Mouse (Mus musculus) midbrain, embryonic 11.5 days (tissue): ENCODE data around the gene Plpp1. TPM values are rescaled to one million over a fixed set of nuclear protein-coding genes. Genes with fewer than 3 reads are reported as not detected.
A peak's percentile ranks its signal among the peaks of the same experiment; 100 is the strongest.

Experiments used
- ATAC-seq: fragments of 200-750 bp; cut with Nextera tagmentation; 2 replicates; pipeline ENCODE4 v1.8.0; 2017; ENCODE audit warnings: moderate TSS enrichment, moderate library complexity; ENCODE audit not compliant: low FRiP score
- DNase-seq: peaks from one replicate; pipeline ENCODE4 v3.0.0; 2015; ENCODE audit warnings: low spot score; ENCODE audit errors: missing footprints
- H3K27ac ChIP-seq: fragments of 300-500 bp; sonication (generic); 2 replicates; pipeline ENCODE4 v1.5.1; 2014; ENCODE audit warnings: low read depth, low read length
- H3K27me3 ChIP-seq: fragments of 300-500 bp; sonication (generic); 2 replicates; pipeline ENCODE4 v1.6.1; 2014; ENCODE audit warnings: mild to moderate bottlenecking, low read length, moderate library complexity, mixed read lengths; ENCODE audit not compliant: control insufficient read depth, insufficient read depth
- H3K36me3 ChIP-seq: fragments of 300-500 bp; sonication (generic); 2 replicates; pipeline ENCODE4 v1.6.1; 2014; ENCODE audit warnings: mild to moderate bottlenecking, low read length, moderate library complexity, mixed read lengths; ENCODE audit not compliant: control insufficient read depth, insufficient read depth
- H3K4me1 ChIP-seq: fragments of 300-500 bp; sonication (generic); 2 replicates; pipeline ENCODE4 v1.6.1; 2014; ENCODE audit warnings: low read length; ENCODE audit not compliant: control insufficient read depth, insufficient read depth
- H3K4me2 ChIP-seq: fragments of 300-500 bp; sonication (generic); 2 replicates; pipeline ENCODE4 v1.6.1; 2014; ENCODE audit warnings: mild to moderate bottlenecking, moderate library complexity
- H3K4me3 ChIP-seq: fragments of 300-500 bp; sonication (generic); 2 replicates; pipeline ENCODE4 v1.5.1; 2014; ENCODE audit warnings: low read depth, low read length
- H3K9ac ChIP-seq: fragments of 300-500 bp; sonication (generic); 2 replicates; pipeline ENCODE4 v1.6.1; 2014; ENCODE audit warnings: low read length
- H3K9me3 ChIP-seq: fragments of 300-500 bp; sonication (generic); 2 replicates; pipeline ENCODE4 v1.6.1; 2016; ENCODE audit warnings: low read length; ENCODE audit not compliant: control insufficient read depth
- WGBS: fragments of 180-500 bp; shearing (Covaris S2); extraction: QIAGEN DNeasy Blood & Tissue Kit; methylation state at CpG from one replicate; pipeline ENCODE4 v1.1.7; 2014; 5-methylcytosine and 5-hydroxymethylcytosine counted together
- polyA plus RNA-seq: library from polyadenylated mRNA; unstranded; fragments of >200 nt; fragmentation: Nextera tagmentation; extraction: Ambion mirVana; gene quantifications from 2 replicates; pipeline ENCODE4 v1.2.1, GENCODE M21; 2014

Gene Plpp1
- polyA plus RNA-seq, 1 experiment from 2014 or later = 19.1 TPM

DNA sequence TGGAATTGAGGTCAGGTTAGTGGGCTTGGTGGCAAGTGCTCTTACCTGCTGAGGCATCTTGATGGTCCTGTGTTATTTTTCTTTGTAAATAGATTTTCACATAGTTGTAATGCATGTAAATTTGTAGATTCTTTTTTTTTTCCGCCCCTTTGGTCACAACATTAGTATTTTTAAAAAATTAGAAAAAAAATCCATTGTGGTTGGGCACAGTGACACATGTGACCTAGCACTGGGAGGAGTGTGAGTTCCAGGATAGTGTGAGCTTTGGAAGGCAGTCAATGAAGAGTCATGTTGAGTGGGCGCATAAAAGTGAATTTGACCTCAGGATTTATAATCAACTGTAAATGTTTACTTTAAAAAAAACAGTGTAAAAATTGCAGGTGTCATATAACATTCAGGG lies 59.8 kb downstream of the Plpp1 start:
- DNase-seq = no peak
- Histone ChIP-seq H3K4me2 (no peak overlapping the region), H3K4me1 (no peaks in the 10 kb centered on the region), H3K9me3 (no peaks in the 10 kb centered on the region), H3K4me3 (no peak overlapping the region), H3K9ac (no peak overlapping the region), H3K36me3 (peaks cover 3% of the 10 kb centered on the region; the same call in 1 of the 2 replicates), H3K27ac (no peak overlapping the region), H3K27me3 (no peaks in the 10 kb centered on the region)
- ATAC-seq = no peak
- whole genome bisulfite sequencing = 91% methylated on average over 2 of the region's 2 CpGs

DNA sequence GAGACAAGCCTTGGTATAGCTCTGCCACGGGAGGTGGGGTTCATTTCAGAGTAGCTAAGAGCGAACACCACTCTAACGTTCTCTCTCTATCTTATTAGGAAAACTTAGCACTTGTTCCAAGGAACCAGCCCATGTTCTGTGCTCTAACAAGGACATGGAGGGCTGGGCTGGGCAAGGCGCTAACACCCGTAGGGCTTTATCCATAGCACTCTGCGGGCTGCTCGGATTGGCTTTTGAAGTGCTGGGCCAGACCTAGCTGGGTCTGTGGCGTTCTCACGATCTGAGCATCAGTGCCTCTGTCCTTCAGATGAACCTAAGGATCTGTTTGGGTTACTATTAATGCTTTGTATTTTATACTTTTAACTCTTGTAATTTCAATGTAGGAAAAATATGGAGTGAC lies 60.3 kb downstream of the Plpp1 start:
- ATAC-seq = no peak
- H3K4me2 ChIP-seq = no peak overlapping the region
- H3K9ac ChIP-seq = no peak overlapping the region
- no peaks in the 10 kb centered on the region for H3K4me1 ChIP-seq
- H3K27ac ChIP-seq = no peak overlapping the region
- WGBS = 93% methylated on average over 9 of the region's 9 CpGs
- H3K9me3 ChIP-seq = no peaks in the 10 kb centered on the region
- no peaks in the 10 kb centered on the region for H3K27me3 ChIP-seq
- no peak overlapping the region for H3K4me3 ChIP-seq
- peak; percentile 78 for DNase-seq
- H3K36me3 ChIP-seq = peaks cover 3% of the 10 kb centered on the region; the same call in 1 of the 2 replicates

DNA sequence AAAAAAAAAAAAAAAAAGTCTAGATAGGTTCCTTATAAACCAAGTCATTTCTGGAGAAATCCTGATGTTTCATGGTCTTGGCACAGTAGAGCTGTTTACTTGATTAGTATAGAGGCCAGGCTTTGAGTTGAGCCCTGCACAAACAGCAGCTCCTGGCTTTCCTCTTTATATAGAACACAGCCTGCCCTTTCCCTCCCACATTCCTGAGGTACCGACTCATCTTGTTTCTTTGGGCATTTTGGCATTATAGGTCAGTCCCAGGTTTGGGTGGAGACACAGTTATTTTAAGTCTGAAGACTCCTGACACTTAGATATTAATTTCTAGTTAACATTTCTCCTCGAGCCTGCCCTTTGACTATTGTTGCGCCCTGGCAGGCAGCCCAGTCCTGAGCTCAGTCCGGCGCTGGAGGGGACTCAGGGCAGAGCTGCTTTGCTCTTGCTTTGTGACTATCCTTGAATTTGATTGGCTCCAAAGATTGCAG lies 61.3 kb downstream of the Plpp1 start:
- H3K27me3 ChIP-seq = no peaks in the 10 kb centered on the region
- DNase-seq = peak; percentile 33
- H3K36me3 ChIP-seq = peaks cover 6% of the 10 kb centered on the region; the same call in 1 of the 2 replicates
- ATAC-seq = no peak
- no peaks in the 10 kb centered on the region for H3K9me3 ChIP-seq
- H3K4me1 ChIP-seq = no peaks in the 10 kb centered on the region
- H3K4me3 ChIP-seq = no peak overlapping the region
- H3K27ac ChIP-seq = no peak overlapping the region
- WGBS = 66% methylated on average over 5 of the region's 5 CpGs
- H3K9ac ChIP-seq = no peak overlapping the region
- H3K4me2 ChIP-seq = no peak overlapping the region

DNA sequence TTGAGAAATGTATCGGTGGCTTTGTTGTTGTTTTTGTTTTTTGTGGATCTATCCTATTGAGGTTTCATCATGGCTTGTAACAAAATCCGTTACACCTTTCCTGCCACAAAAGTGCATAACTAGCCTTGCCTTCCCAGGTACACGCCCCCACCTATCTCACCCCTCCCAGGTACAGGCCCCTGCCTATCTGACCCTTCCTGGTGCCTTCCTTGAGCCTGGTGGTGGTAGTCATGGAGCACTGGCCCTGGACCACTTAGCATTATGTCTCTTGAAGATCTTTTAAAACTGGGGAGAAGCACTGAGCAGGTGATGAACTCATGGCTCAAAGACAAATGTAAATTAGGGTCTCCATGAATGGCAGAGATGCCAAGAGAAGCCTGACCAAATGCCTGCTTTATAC lies 61.8 kb downstream of the Plpp1 start:
- Histone ChIP-seq H3K27ac (no peak overlapping the region), H3K27me3 (no peaks in the 10 kb centered on the region), H3K4me2 (no peak overlapping the region), H3K4me3 (no peak overlapping the region), H3K4me1 (no peaks in the 10 kb centered on the region), H3K36me3 (peaks cover 7% of the 10 kb centered on the region), H3K9me3 (no peaks in the 10 kb centered on the region), H3K9ac (no peak overlapping the region)
- ATAC-seq = no peak
- 80% methylated on average over 3 of the region's 3 CpGs for WGBS
- DNase-seq = peak; percentile 66

DNA sequence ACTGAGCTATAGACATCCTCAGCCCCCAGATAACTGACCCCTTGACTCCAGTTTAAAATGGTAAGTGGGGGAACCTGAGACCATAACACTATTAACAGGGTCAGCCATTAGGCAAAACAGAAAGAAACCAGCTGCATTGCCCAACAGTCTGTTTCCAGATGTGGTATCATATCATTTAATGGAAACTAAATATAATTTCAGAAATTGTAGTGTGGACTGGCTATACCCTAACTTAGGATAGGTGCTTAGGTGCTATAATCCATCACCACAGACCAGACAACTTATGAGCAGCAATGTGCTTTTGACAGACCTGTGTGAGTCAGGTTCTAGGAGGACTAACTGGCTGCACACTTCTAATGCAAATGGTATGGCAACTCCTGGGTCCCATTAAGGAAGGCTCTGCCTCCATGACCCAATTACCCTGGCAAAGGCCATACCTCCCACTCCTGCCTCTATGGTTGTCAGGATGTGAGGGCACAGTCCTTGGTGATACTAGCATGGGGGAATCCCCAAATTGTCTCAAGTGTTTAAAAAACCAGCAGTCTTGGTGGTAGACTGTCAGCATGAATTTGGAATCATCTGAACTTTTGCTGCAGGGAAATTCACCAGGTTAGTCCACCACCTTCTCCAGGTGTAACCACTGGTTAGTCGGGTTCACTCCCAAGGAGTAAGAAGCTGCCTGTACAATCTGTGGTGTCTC lies 62.5 kb downstream of the Plpp1 start:
- peak; percentile 75 for DNase-seq
- WGBS = 86% methylated on average over 1 of the region's 1 CpGs
- H3K4me3 ChIP-seq = no peak overlapping the region
- H3K9ac ChIP-seq = no peak overlapping the region
- H3K9me3 ChIP-seq = no peaks in the 10 kb centered on the region
- no peaks in the 10 kb centered on the region for H3K27me3 ChIP-seq
- ATAC-seq = no peak
- no peaks in the 10 kb centered on the region for H3K4me1 ChIP-seq
- no peak overlapping the region for H3K4me2 ChIP-seq
- H3K27ac ChIP-seq = no peak overlapping the region
- H3K36me3 ChIP-seq = peaks cover 11% of the 10 kb centered on the region

DNA sequence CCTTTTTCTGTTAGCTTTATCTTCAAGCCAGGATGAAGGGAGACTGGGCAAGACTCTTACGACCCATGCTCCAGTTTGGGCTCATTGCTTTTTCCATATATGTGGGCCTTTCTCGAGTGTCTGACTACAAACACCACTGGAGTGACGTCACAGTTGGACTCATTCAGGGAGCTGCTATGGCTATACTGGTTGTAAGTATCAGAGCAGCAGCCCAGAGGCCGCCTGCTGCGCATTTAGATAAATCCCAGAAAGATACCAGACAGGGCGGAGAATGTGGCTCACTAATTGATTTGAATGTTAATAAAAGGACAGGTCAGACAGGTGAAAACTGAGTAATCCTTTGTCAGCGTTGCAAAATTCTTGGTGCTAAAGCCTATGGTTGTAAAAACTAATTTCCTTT lies 66.2 kb downstream of the Plpp1 start:
- H3K9ac ChIP-seq = no peak overlapping the region
- H3K4me2 ChIP-seq = no peak overlapping the region
- DNase-seq (no peak), ATAC-seq (no peak)
- no peaks in the 10 kb centered on the region for H3K27me3 ChIP-seq
- no peaks in the 10 kb centered on the region for H3K9me3 ChIP-seq
- H3K4me3 ChIP-seq = no peak overlapping the region
- peaks cover 32% of the 10 kb centered on the region for H3K36me3 ChIP-seq
- 90% methylated on average over 7 of the region's 7 CpGs for WGBS
- no peak overlapping the region for H3K27ac ChIP-seq
- H3K4me1 ChIP-seq = no peaks in the 10 kb centered on the region

DNA sequence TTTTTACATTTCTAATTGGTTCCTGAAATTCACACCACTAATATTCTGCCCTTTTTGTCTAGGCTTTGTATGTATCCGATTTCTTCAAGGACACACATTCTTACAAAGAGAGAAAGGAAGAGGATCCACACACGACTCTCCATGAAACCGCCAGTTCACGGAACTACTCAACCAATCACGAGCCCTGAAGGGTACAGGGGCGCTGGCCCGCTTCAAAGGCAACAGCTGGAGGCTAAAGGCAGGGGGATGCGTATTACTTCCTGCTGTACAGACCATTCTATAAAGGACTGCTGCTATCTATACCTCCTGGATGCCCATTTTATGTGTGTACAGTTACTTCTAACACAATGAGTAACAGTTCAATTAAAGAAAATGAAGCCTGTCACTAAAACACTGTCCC lies 66.8 kb downstream of the Plpp1 start:
- ATAC-seq = no peak
- 98% methylated on average over 8 of the region's 8 CpGs for WGBS
- H3K4me2 ChIP-seq = no peak overlapping the region

DNA sequence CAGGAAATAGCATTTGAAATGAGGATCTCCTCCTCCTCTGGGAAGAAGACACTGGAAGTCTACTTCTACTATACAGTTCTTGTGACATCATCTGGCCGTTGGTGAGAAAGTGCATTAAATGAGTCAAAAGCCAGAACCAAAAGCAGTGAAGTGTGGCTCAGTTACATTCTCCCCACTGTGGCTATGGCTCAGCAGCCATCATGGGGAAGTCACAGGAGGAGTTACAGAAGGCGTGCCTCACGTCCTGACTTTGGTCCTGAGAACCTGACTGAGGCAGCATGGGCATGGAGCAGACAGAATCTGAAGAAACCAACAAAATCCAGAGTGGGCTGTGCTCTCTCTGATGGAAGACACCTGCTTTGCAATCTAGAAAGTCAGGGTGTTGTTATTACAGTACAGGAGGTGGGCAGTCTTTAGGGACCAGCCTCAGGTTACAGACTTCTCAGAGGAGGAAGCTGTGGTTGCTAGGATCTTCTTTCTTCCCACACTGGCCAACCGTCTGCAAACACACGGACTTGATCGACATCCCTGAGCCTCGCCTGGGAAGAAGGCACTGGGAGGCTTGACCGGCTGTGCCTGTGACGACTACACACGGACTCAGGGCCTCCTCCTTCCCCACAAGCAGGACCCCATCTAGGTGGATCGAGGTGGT lies 69.6 kb downstream of the Plpp1 start:
- H3K4me2 ChIP-seq = no peak overlapping the region
- DNase-seq = no peak
- no peak overlapping the region for H3K9ac ChIP-seq
- H3K9me3 ChIP-seq = no peaks in the 10 kb centered on the region
- no peak overlapping the region for H3K27ac ChIP-seq
- no peak overlapping the region for H3K4me3 ChIP-seq
- H3K27me3 ChIP-seq = no peaks in the 10 kb centered on the region
- H3K4me1 ChIP-seq = no peaks in the 10 kb centered on the region
- peaks cover 34% of the 10 kb centered on the region for H3K36me3 ChIP-seq
- no peak for ATAC-seq
- 90% methylated on average over 11 of the region's 11 CpGs for WGBS

More for the DNA sequence above, 66.8 kb downstream of the Plpp1 start:
- Histone ChIP-seq H3K27me3 (no peaks in the 10 kb centered on the region), H3K27ac (no peak overlapping the region), H3K9me3 (no peaks in the 10 kb centered on the region), H3K4me3 (no peak overlapping the region), H3K4me1 (no peaks in the 10 kb centered on the region), H3K36me3 (peaks cover 34% of the 10 kb centered on the region), H3K9ac (no peak overlapping the region)
- DNase-seq = no peak

DNA sequence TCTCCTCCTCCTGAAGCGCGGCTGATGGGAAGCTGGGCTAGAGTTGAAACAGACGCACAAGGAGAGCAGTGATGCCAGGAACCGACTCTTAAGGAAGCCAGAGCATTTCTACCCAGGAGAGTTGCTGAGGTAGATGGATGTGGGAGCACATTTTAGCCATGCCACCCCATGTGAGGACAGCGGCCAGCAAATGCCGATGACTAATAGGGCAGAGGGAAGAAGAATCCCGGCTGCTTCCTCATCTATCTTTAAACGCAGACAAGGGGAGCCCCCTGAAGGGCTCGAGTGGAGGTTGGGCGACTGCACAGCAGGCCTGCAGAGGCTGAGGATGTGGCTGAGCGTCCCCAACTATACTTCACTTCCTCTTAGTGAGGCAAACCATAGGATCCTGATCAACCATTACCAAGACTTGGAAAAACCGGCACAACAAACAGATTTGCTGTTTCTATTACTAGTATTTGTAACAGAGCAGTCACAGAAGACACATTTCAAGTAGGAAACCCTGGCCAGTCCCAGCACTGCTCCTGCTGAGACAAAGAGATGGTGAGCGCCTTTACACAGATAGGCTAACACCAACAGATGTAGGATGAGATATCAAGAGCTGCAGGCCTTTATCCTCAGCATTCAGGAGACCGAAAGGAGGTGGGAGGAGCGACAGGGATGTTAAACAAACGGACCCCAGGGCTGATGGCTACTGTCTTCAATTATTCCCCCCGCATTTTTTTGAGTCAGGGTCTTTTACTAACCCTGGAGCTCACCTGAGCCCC lies 71.1 kb downstream of the Plpp1 start:
- ATAC-seq (no peak), DNase-seq (no peak)
- no peaks in the 10 kb centered on the region for H3K4me1 ChIP-seq
- no peak overlapping the region for H3K27ac ChIP-seq
- H3K36me3 ChIP-seq = peaks cover 31% of the 10 kb centered on the region
- no peak overlapping the region for H3K9ac ChIP-seq
- no peaks in the 10 kb centered on the region for H3K27me3 ChIP-seq
- WGBS = 86% methylated on average over 17 of the region's 17 CpGs
- no peak overlapping the region for H3K4me3 ChIP-seq
- H3K9me3 ChIP-seq = no peaks in the 10 kb centered on the region
- H3K4me2 ChIP-seq = no peak overlapping the region
